Mouse (Mus musculus): ENCODE data around the gene Rpl23. TPM values are rescaled to one million over a fixed set of nuclear protein-coding genes. Genes with fewer than 3 reads are reported as not detected.
A peak's percentile ranks its signal among the peaks of the same experiment; 100 is the strongest.

Rpl23 gene
- 100 to 1,000 TPM; 379 to 436 TPM for total RNA-seq (2021)
- long read RNA-seq, experiment 1, transcript Rpl23-201 (5 exons, 1,059 nt) = major isoform, 332 of 446 reads
- long read RNA-seq, experiment 1, transcript Rpl23-203 (2 exons, 480 nt) = minor isoform, 12 of 446 reads
- long read RNA-seq, experiment 1, partial matches to known transcripts = 94 of 446 reads
- long read RNA-seq, experiment 1, other reads (novel, unspliced or antisense) = 8 of 446 reads
- long read RNA-seq, experiment 2, transcript Rpl23-203 (2 exons, 480 nt) = minor isoform, 5 of 305 reads
- long read RNA-seq, experiment 2, transcript Rpl23-201 (5 exons, 1,059 nt) = major isoform, 237 of 305 reads
- long read RNA-seq, experiment 2, partial matches to known transcripts = 62 of 305 reads
- long read RNA-seq, experiment 2, other reads (novel, unspliced or antisense) = 1 of 305 reads

GRCm38 (mm10) chr11:97781832-97782563, at the start of gene Rpl23:
Gene Rpl23 (minus strand): TSS chr11:97782437.
- DNase-seq = peak; percentile 98

GRCm38 (mm10) chr11:97832001-97832400, 49.8 kb upstream of the Rpl23 start:
- DNase-seq = peak; percentile 38

DNA sequence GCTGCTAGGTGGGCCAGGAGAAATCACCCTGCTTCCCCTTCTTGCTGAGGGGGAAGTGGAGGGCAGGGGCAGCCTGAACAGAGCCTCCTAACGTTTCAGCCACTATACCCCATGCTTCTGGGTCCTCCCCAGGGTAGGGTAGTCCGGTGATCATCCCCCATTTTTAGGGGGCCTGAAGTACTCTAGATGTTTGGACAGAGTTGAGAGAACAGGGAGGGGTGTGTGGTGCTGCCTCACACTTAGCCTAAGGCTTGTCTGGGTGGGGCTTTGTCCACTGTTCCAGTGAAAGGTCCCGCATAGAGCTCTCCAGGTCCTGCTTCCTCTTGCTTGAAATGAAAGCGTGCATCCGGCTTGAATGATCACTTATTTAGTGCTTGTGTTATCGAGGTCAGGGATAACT, 48.3 kb upstream of the Rpl23 start:
- no peak for DNase-seq

DNA sequence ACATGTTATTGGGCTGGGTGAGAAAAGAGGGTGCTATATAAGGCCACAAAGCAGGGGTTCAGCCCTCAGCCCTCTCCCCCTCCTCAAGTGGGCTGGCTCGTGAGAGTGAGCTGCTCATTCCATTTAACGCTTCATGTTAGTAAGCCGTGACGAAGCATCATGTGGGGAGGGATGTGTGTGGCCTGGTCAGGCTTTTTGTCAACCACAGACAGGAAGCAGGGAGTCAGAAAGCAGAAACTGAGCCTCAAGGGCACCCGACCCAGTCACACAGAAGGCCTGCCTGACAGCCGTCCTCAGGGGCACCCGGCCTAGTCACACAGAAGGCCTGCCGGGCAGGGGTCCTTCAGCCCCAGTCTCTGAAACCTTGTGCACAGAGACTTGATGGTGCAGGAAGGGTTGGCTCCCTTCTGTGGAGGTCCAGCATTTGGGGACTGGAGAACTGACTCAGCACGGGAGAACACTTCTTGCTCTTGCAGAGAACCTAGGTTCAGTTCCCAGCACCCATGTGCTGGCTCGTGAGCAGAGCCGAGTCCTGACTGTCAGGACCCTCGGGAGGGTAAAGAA, 47.8 kb upstream of the Rpl23 start:
- DNase-seq = peak; percentile 8

GRCm38 (mm10) chr11:97829365-97829764, 47.1 kb upstream of the Rpl23 start:
- peak; percentile 1 for DNase-seq

DNA sequence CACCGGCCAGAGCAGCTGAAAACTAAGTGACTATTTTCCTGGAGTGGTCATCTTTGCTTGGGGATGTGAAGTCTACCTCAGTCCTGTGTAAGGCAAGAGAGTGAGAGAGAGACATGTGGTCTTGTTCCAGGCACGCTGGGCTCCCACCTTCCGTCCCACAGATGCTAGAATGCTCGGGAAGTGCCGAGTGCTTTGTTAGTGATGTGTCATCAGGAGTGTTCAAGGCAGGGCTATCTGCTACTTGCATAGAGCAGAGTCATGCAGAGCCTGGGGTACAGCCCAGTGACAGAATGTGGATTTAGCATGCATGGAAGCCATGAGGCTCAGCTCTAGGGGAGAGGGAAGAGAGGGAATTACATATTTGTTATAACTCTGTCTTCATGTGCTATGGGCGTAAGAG, 45.4 kb upstream of the Rpl23 start:
- DNase-seq = no peak

- DNase-seq = no peak
Measured at GRCm38 (mm10) chr11:97826414-97826813, 44.2 kb upstream of the Rpl23 start.

GRCm38 (mm10) chr11:97825971-97826370, 43.7 kb upstream of the Rpl23 start:
- no peak for DNase-seq

DNA sequence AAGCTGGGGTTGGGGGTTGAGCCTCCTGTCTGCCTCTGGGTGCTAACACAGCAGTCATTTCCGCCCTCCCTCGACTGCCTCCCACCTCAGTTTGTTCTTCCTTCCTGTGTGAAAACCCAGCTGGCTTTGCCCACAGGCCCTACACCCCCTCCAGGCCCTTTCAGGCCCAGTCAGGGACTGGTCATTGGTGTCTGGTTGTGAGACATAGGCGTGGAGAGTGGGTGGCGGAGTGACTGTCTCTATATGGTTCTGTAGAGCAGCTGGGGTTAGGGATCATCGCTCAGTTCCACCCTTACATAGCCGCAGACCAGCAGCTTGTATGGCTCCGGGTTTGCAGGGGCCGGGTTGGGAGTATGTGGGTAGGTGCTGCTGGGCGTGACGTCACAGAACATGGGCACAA, 43.1 kb upstream of the Rpl23 start:
- DNase-seq = no peak

GRCm38 (mm10) chr11:97824895-97825294, 42.7 kb upstream of the Rpl23 start:
- no peak for DNase-seq

GRCm38 (mm10) chr11:97824168-97824567, 41.9 kb upstream of the Rpl23 start:
- no peak for DNase-seq

DNA sequence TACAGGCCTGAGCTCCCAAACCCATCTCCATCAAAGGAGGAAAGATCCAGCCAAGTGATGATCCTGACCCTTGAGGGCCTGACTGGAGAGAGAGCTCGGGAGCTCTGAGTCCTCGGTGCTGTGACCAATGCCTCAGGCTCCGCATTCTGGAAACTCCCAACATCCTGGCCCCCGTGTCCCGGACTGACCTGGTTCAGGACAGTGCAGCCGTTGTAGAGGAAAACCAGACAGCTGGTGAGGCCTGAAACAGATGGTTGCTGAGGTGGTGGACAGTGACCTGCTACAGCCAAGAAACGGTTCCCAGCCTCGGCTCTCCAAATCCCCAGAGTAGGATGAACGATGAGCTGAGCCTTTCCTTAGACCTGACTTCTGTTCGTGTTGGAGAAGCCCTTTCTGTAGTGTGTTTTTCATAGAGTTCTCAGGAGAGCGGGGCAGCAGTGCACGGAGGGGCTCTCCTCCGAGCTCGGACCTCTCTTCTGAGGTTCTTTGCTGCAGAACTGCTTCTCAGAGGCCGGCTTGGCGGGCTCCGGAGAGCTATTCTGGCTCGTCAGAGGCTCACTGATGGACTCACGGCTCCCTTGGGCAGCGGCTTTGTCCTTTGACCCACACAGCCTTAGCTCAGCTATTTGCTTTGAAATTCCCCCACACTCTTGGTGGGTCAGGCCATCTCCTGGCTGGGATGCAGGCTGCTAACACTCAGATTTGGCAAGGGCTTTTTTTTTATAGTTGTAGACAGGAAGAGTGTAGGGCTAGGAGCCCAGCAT, 40.8 kb upstream of the Rpl23 start:
- DNase-seq = peak; percentile 81

DNA sequence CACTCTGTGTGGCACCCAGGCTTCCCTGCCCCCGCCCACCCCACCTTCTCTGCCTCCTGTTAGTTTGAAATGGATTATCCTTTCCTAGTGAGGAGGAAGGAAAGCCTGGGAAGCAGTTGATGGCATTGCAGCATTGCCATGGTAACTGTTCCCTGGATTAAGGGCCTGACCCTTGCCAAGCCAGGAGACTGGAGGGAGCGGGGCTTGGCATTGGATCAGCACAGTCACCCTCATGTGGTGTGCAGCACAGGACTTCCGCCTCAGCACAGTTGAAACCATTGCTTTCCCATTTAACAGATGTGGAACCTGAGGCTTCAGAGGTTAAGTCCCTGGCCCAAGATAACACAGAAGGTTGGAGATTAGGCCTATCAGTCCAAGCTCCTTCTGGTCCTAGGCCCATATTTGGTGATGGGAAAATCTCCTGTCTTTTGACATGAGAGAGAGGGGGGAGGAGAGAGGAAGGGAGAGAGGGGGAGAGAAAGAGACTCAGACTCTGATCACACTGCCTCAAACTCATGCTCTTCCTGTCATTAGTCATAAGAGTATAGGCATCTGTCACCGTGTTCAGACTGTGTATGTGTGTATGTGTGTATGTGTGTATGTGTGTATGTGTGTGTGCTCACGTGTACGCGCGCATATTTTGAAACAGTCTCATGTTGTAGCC, 39.3 kb upstream of the Rpl23 start:
- no peak for DNase-seq

DNA sequence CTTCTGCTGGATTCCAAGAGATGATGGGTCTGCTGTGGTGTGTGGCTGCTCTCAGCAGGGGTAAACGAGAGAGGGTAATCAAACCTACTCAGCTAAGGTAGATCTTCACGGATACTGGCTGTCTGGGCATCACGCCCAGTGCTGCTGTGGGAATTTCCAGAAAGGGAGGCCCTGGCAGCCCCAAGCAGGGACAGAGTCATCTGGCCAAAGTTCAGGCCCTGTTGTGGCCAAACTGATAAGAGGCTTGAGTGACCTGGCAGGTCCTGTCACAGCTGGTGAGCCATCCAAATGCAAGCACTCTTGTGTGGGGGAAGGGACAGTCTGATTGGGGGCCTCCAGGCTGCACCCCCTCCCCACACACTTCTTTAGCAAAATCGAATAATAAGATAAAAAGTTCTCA, 38.6 kb upstream of the Rpl23 start:
- DNase-seq = peak; percentile 72

GRCm38 (mm10) chr11:97819923-97820322, 37.7 kb upstream of the Rpl23 start:
- peak; percentile 36 for DNase-seq

DNA sequence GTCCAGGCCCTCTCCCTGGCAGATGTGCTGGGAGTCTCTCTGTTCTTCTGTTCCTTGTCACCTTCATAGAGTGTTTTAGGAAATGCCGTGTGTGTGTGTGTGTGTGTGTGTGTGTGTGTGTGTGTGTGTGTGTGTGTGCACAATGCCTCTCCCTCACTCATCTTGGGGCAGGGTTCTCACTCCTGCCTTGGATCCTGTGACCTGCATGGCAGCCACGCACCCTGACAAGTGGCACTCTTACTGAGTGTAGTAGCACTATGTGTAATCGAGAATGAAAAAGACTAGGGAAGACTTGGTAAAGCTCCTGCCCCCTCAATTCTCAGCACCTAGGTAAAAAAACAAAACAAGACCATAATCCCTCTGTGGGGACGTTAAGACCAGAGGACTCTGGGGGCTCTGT, 36.9 kb upstream of the Rpl23 start:
- no peak for DNase-seq

GRCm38 (mm10) chr11:97818571-97818970, 36.3 kb upstream of the Rpl23 start:
- DNase-seq = peak; percentile 43

DNA sequence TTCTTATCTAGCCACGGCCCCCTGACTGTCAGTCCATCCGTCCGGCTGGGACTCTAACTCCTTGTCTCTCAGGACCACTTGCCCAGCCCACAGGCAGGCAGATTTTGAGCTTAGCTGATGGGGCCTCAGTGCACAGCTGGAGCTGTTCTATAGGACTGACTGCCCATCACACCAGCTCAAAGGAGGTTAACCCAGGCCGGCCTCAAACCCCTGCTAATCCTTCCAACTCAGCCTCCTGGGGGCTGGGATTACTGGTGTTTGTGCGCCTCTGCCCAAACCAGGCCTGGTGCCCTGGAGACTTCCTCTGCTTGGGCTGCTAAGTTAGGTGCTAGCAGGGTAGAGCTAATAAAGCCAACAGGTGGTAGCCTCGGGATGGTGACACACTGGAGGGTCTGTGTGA, 35.8 kb upstream of the Rpl23 start:
- DNase-seq = no peak

GRCm38 (mm10) chr11:97817379-97817778, 35.1 kb upstream of the Rpl23 start:
- DNase-seq = peak; percentile 40

DNA sequence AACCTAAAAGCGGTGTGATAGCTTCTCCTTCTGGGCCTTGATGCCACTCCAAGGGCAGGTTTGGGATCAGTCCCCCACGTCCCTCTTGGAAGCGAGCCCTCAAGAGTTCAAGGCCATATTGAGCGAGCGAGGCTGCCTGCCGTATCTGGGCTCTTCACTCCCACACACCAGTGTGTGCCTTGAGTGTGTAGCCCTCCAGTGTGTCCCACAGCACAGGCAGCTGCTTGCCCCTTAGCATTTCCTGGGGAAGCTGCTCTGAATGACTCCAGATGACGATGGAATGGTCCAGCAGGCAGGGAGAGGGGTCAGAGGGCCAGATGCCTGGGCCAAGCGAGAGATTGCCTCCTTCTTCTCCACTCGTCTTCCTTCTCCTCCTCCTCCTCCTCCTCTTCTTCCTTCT, 34.7 kb upstream of the Rpl23 start:
- no peak for DNase-seq

- DNase-seq = no peak
Measured at GRCm38 (mm10) chr11:97816176-97816575, 33.9 kb upstream of the Rpl23 start.

- no peak for DNase-seq
Measured at GRCm38 (mm10) chr11:97815736-97816135, 33.5 kb upstream of the Rpl23 start.

Measured in gastrocnemius, postnatal 25 days (tissue).